Mouse (Mus musculus) C2C12 (cell line): ENCODE measurements around the gene Srsf6.

Experiments used
- CEBPB ChIP-seq: IDR thresholded peaks from one replicate; pipeline ENCODE4 v1.6.1; 2011; ENCODE audit warnings: low read depth, mild to moderate bottlenecking, control low read depth, moderate library complexity
- CTCF ChIP-seq: IDR thresholded peaks from one replicate; pipeline ENCODE4 v1.5.1; 2011; ENCODE audit not compliant: control insufficient read depth, insufficient read depth, insufficient read length
- MAX ChIP-seq: IDR thresholded peaks from one replicate; pipeline ENCODE4 v1.6.1; 2011; ENCODE audit warnings: mild to moderate bottlenecking, control low read depth
- MYOD1 ChIP-seq: IDR thresholded peaks from one replicate; pipeline ENCODE4 v1.6.1; 2011; ENCODE audit warnings: low read depth; ENCODE audit not compliant: control insufficient read depth, insufficient read length
- USF1 ChIP-seq: IDR thresholded peaks from one replicate; pipeline ENCODE4 v1.6.1; 2011; ENCODE audit warnings: low read depth, mild to moderate bottlenecking, control low read depth, moderate library complexity

GRCm38 (mm10) chr2:162970896-162971295 lies 39.6 kb downstream of the Srsf6 start:
- TF ChIP-seq MAX (no peak), CEBPB (no peak), CTCF (no peak), USF1 (no peak), MYOD1 (no peak)
